Mouse (Mus musculus): ENCODE results near the gene 4930432K21Rik. TPM values are rescaled to one million over a fixed set of nuclear protein-coding genes. Genes with fewer than 3 reads are reported as not detected.

4930432K21Rik gene
- 0.08 and 0.15 TPM in 2 replicates for polyA plus RNA-seq (2012; rRNA removed)

DNA sequence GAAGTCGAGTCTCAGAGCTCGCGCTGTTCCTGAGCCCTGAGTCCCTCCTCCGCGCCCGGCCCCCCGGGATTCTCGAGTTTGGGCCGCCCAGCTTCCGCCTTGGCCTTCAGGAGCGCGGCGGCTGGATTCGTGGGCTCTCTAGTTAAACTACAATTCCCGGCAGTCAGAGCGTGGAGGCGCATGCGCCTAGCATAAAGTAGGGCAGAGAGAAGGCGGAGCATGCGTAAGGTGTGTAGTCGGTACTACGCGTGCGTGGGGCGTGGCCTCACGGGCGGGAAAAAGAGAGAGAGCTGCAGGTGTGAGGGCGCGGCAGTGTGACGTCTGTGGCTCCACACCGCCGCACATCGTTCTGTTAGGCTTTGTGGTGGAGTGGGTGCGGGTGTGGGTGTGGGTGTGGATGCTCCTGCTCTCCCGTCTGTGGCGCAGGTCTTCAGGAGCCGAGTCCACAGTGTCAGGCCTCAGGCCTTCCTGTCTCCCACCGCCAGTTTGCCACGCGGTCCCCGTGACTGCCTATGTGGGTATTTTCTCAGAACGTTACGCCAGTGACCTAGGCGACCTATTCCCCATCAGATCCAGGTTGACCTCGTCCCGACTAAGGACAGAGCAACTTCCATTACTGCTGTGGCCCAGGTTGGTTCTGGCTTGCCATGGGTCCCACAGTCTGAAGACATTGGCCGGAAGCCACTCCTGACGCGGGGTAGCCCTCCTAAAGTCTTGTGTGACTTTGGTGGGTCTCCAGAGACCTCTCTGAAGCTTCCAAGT lies at the start of gene 4930432K21Rik, which contains the start of gene Cc2d1a:
TSS of gene 4930432K21Rik (plus strand) at position 257 of the 762 bp plus-strand sequence.
TSS of gene Cc2d1a (minus strand) at position 168 of the 762 bp plus-strand sequence.

DNA sequence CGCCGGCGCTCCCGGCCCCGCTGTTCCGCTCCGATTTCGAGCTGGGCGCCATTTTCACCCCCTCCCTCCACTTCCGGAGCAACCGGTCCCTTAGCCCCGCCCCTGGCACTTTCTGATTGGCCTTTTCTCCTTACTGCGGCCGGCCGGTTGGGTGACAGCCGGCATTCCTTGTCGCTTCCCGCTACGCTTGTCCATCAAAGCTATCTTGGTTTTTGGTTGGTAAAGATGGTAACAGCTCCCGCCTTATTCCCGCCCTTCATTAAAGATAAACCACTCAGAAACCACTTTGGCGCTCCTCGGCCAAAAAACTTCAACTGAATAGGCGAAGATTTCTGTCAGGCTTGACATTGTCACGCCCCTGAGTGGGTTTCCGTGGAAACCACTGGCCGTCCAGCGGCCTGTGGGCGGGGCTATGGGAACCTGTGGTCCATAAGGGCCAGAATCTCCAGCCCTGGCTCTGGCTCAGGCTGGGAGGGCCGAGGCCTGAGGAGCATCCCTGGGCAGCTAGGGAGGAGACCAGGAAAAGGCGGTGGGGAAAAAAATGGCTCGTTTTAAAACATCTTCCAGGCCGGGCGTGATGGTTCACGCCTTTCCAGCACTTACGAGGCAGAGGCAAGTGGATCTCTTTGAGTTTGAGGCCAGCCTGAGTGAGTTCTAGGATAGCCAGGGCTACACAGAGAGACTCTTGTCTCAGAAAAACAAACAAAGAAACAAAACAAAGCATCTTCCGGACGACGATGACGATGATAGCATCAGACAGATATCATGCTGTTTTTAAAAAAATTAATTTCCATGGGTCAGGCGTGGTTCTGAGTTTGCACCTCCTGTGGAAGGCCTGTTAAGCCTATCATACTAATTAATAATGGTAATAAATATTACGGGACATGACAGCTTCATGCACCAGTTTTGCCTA lies 42.9 kb upstream of the 4930432K21Rik start, which contains the start of gene Dcaf15:
TSS of gene Dcaf15 (minus strand) at position 72 of the 913 bp plus-strand sequence.

DNA sequence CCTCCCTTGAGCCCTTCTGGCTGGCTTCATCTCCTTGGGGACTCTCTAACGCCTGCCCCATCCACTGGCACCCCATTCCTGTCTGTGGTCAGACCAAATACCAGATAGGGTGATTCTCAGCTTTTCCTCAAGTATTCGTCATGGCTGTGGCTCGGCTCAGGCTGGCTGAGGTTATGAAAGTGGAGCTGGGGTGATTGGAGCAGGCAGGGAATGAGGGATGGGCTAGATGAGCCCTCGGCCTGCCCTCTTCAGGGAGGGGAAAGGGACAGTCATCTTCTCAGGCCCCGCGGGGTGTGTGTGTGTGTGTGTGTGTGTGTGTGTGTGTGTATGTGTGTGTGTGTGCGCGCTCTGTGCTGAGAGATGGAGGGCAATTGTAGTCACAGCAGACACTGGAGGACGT lies 22.2 kb upstream of the 4930432K21Rik start, which contains the start of gene Podnl1:
TSS of gene Podnl1 (plus strand) at position 334 of the 400 bp plus-strand sequence.

DNA sequence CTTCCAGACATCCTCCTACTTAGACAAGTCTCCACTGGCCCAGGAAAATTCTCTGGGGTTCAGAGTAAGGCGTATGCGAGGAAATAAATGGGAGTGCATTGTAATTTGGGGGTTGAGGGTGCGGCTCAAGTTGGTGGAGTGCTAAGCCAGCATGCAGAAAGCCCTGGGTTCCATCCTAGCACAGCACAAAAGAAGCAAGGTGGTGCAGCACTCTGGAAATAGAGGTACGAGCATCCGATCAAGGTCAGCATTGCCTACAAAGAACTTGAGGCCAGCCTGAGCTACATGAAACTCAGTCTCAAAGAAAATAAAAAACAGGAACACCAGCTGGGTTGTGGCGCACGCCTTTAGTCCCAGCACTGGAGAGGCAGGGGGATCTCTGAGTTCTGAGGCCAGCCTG lies 37.3 kb downstream of the 4930432K21Rik start, which contains the start of gene Nanos3:
TSS of gene Nanos3 (minus strand) at position 101 of the 400 bp plus-strand sequence.

Other genes with a start within 250 kb of the 4930432K21Rik start
- gene Adgrl1, start 247.9 kb upstream of the 4930432K21Rik start, polyA plus RNA-seq (2012; rRNA removed), result 3.9 and 4.2 TPM in 2 replicates
- 0.25 and 0.36 TPM in 2 replicates for gene Gm10644, start 192.8 kb upstream of the 4930432K21Rik start, polyA plus RNA-seq (2012; rRNA removed)
- 76.0 and 107 TPM in 2 replicates for gene Asf1b, start 192.5 kb upstream of the 4930432K21Rik start, polyA plus RNA-seq (2012; rRNA removed)
- gene Prkaca, start 175.0 kb upstream of the 4930432K21Rik start, polyA plus RNA-seq (2012; rRNA removed), result 23.3 and 26.2 TPM in 2 replicates
- 30.8 and 33.2 TPM in 2 replicates for gene Samd1, start 150.4 kb upstream of the 4930432K21Rik start, polyA plus RNA-seq (2012; rRNA removed)
- gene 1700067K01Rik, start 146.5 kb upstream of the 4930432K21Rik start, polyA plus RNA-seq (2012; rRNA removed), result 0.42 and 0.55 TPM in 2 replicates
- gene 2210011C24Rik, start 135.9 kb upstream of the 4930432K21Rik start, polyA plus RNA-seq (2012; rRNA removed), result not detected in 2 replicates
- gene Palm3, start 126.6 kb upstream of the 4930432K21Rik start, polyA plus RNA-seq (2012; rRNA removed), result 0.09 and 0.25 TPM in 2 replicates
- gene Il27ra, start 105.4 kb upstream of the 4930432K21Rik start, polyA plus RNA-seq (2012; rRNA removed), result 0.62 and 0.74 TPM in 2 replicates
- gene Rln3, start 103.0 kb upstream of the 4930432K21Rik start, polyA plus RNA-seq (2012; rRNA removed), result 0.10 TPM in 1 of 2 replicates, not detected in the other
- gene Gm10643, start 82.9 kb upstream of the 4930432K21Rik start, polyA plus RNA-seq (2012; rRNA removed), result 0.31 and 0.36 TPM in 2 replicates
- 3.6 and 4.5 TPM in 2 replicates for gene Rfx1, start 81.2 kb upstream of the 4930432K21Rik start, polyA plus RNA-seq (2012; rRNA removed)
- 15.6 TPM in 2 replicates for gene Dcaf15, start 43.3 kb upstream of the 4930432K21Rik start, polyA plus RNA-seq (2012; rRNA removed)
- gene Podnl1, start 22.0 kb upstream of the 4930432K21Rik start, polyA plus RNA-seq (2012; rRNA removed), result 0.02 and 0.03 TPM in 2 replicates
- 3.1 and 3.2 TPM in 2 replicates for gene Cc2d1a, start 89 bp upstream of the 4930432K21Rik start, polyA plus RNA-seq (2012; rRNA removed)
- 0.14 and 0.15 TPM in 2 replicates for gene Nanos3, start 37.2 kb downstream of the 4930432K21Rik start, polyA plus RNA-seq (2012; rRNA removed)
- gene Zswim4, start 89.0 kb downstream of the 4930432K21Rik start, polyA plus RNA-seq (2012; rRNA removed), result 1.6 and 1.7 TPM in 2 replicates
- 139 and 148 TPM in 2 replicates for gene D8Ertd738e, start 101.7 kb downstream of the 4930432K21Rik start, polyA plus RNA-seq (2012; rRNA removed)
- gene Mri1, start 109.3 kb downstream of the 4930432K21Rik start, polyA plus RNA-seq (2012; rRNA removed), result 13.6 and 16.0 TPM in 2 replicates
- 6.2 and 7.1 TPM in 2 replicates for gene Ccdc130, start 122.4 kb downstream of the 4930432K21Rik start, polyA plus RNA-seq (2012; rRNA removed)
- 0.43 and 0.81 TPM in 2 replicates for gene Cacna1a, start 240.4 kb downstream of the 4930432K21Rik start, polyA plus RNA-seq (2012; rRNA removed)